Mouse (Mus musculus) heart, embryonic 12.5 days (tissue): ENCODE data around the gene Zdhhc11. TPM values are rescaled to one million over a fixed set of nuclear protein-coding genes. Genes with fewer than 3 reads are reported as not detected.
"Not testable (repeated sequence)": the region's sequence is repeated elsewhere in the genome, so short reads cannot be mapped to it uniquely, and the experiment has no call there.

Experiments used
- ATAC-seq: fragments of 200-750 bp; cut with Nextera tagmentation; 2 replicates; pipeline ENCODE4 v1.8.0; 2017; ENCODE audit warnings: moderate TSS enrichment, moderate library complexity; ENCODE audit not compliant: insufficient number of reproducible peaks, low FRiP score
- H3K27ac ChIP-seq: fragments of 300-500 bp; sonication (generic); 2 replicates; pipeline ENCODE4 v1.5.1; 2016; ENCODE audit warnings: mild to moderate bottlenecking, moderate library complexity; ENCODE audit not compliant: poor library complexity, severe bottlenecking
- H3K27me3 ChIP-seq: fragments of 300-500 bp; sonication (generic); replicated peaks from 2 replicates; pipeline ENCODE4 v1.6.1; 2016; ENCODE audit warnings: mild to moderate bottlenecking, moderate library complexity
- H3K36me3 ChIP-seq: fragments of 300-500 bp; sonication (generic); 2 replicates; pipeline ENCODE4 v1.6.1; 2016; ENCODE audit warnings: mild to moderate bottlenecking, moderate library complexity
- H3K4me1 ChIP-seq: fragments of 300-500 bp; sonication (generic); replicated peaks from 2 replicates; pipeline ENCODE4 v1.6.1; 2016; ENCODE audit warnings: mild to moderate bottlenecking
- H3K4me2 ChIP-seq: fragments of 300-500 bp; sonication (generic); 2 replicates; pipeline ENCODE4 v1.6.1; 2016; ENCODE audit warnings: mild to moderate bottlenecking, moderate library complexity
- H3K4me3 ChIP-seq: fragments of 300-500 bp; sonication (generic); 2 replicates; pipeline ENCODE4 v1.5.1; 2016; ENCODE audit warnings: mild to moderate bottlenecking
- H3K9ac ChIP-seq: fragments of 300-500 bp; sonication (generic); 2 replicates; pipeline ENCODE4 v1.6.1; 2016; ENCODE audit warnings: mild to moderate bottlenecking, moderate library complexity
- H3K9me3 ChIP-seq: fragments of 300-500 bp; sonication (generic); replicated peaks from 2 replicates; pipeline ENCODE4 v1.6.1; 2016; ENCODE audit warnings: mild to moderate bottlenecking, moderate library complexity
- WGBS: fragments of 180-500 bp; shearing (Covaris S2); methylation state at CpG from one replicate; pipeline ENCODE4 v1.1.7; 2016; 5-methylcytosine and 5-hydroxymethylcytosine counted together
- polyA plus RNA-seq: library from polyadenylated mRNA; unstranded; fragments of >200 nt; fragmentation: Nextera tagmentation; extraction: Ambion mirVana; gene quantifications from 2 replicates; pipeline ENCODE4 v1.2.1, GENCODE M21; 2016

The Zdhhc11 gene
- polyA plus RNA-seq, 1 experiment from 2014 or later = not detected

GRCm38 (mm10) chr13:73961177-73961576, 2.5 kb upstream of the Zdhhc11 start:
- H3K27me3 ChIP-seq = no peaks in the 10 kb centered on the region
- H3K4me2 ChIP-seq = no peak overlapping the region
- H3K4me3 ChIP-seq = no peak overlapping the region
- no peak for ATAC-seq
- H3K36me3 ChIP-seq = peaks cover 58% of the 10 kb centered on the region
- H3K4me1 ChIP-seq = no peaks in the 10 kb centered on the region
- no peak overlapping the region for H3K9ac ChIP-seq
- H3K9me3 ChIP-seq = no peaks in the 10 kb centered on the region
- 81% methylated on average over 4 of the region's 4 CpGs for WGBS
- H3K27ac ChIP-seq = no peak overlapping the region

- peak; percentile 91 for ATAC-seq
- no peaks in the 10 kb centered on the region for H3K27me3 ChIP-seq
- no peak overlapping the region for H3K9ac ChIP-seq
- H3K4me2 ChIP-seq = peak overlapping the region; percentile 53
- H3K9me3 ChIP-seq = no peaks in the 10 kb centered on the region
- H3K4me1 ChIP-seq = peaks cover 13% of the 10 kb centered on the region
- no peaks in the 10 kb centered on the region for H3K36me3 ChIP-seq
- 13% methylated on average over 12 of the region's 12 CpGs for WGBS
- H3K4me3 ChIP-seq = no peak overlapping the region
- H3K27ac ChIP-seq = peak overlapping the region; percentile 77
These were observed 7.1 kb downstream of the Zdhhc11 start for GRCm38 (mm10) chr13:73970545-73971448.

- Histone ChIP-seq H3K36me3 (no peaks in the 10 kb centered on the region), H3K9ac (no peak overlapping the region), H3K4me3 (no peak overlapping the region), H3K27me3 (no peaks in the 10 kb centered on the region), H3K4me1 (peaks cover 13% of the 10 kb centered on the region), H3K4me2 (no peak overlapping the region), H3K9me3 (no peaks in the 10 kb centered on the region), H3K27ac (no peak overlapping the region)
- ATAC-seq = no peak
- 86% methylated on average over 3 of the region's 3 CpGs for WGBS
These were observed 10.9 kb downstream of the Zdhhc11 start for GRCm38 (mm10) chr13:73974523-73974922.

GRCm38 (mm10) chr13:73976935-73977334, 13.3 kb downstream of the Zdhhc11 start:
- H3K4me1 ChIP-seq = no peaks in the 10 kb centered on the region
- no peak overlapping the region for H3K4me3 ChIP-seq
- H3K36me3 ChIP-seq = no peaks in the 10 kb centered on the region
- no peaks in the 10 kb centered on the region for H3K9me3 ChIP-seq
- H3K9ac ChIP-seq = no peak overlapping the region
- no peak overlapping the region for H3K4me2 ChIP-seq
- whole genome bisulfite sequencing = 78% methylated on average over 5 of the region's 5 CpGs
- no peaks in the 10 kb centered on the region for H3K27me3 ChIP-seq
- ATAC-seq = no peak
- H3K27ac ChIP-seq = no peak overlapping the region

- no peak for ATAC-seq
- no peak overlapping the region for H3K27ac ChIP-seq
- 83% methylated on average over 5 of the region's 5 CpGs for WGBS
- no peaks in the 10 kb centered on the region for H3K27me3 ChIP-seq
- H3K4me2 ChIP-seq = no peak overlapping the region
- no peaks in the 10 kb centered on the region for H3K36me3 ChIP-seq
- peaks cover 9% of the 10 kb centered on the region for H3K4me1 ChIP-seq
- H3K4me3 ChIP-seq = no peak overlapping the region
- no peak overlapping the region for H3K9ac ChIP-seq
- H3K9me3 ChIP-seq = no peaks in the 10 kb centered on the region
These were observed 26.7 kb downstream of the Zdhhc11 start for GRCm38 (mm10) chr13:73990325-73990724.

DNA sequence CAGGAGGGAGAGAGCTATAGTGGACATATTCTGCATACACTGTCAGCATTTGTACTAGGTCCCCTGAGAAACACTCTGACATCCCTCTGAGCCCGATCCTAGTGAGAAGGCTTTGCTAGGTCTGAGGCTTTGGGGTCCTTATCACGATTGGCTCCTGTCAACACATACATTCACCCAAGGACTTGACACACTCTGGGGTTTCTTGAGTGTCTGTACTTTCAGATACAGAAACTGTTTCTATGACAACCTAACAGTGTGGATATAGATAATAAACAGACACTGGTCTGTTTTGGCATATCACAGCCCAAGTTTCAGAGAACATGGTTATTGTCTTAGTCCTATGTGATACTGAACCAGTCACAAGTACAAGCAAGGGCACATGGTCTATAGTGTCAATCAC, 27.1 kb downstream of the Zdhhc11 start:
- Histone ChIP-seq H3K9ac (no peak overlapping the region), H3K36me3 (no peaks in the 10 kb centered on the region), H3K4me1 (peaks cover 9% of the 10 kb centered on the region), H3K27me3 (no peaks in the 10 kb centered on the region), H3K4me3 (no peak overlapping the region), H3K9me3 (no peaks in the 10 kb centered on the region), H3K27ac (no peak overlapping the region), H3K4me2 (no peak overlapping the region)
- ATAC-seq = peak; percentile 22; the same call in 1 of the 2 replicates
- 8% methylated on average over 2 of the region's 2 CpGs for WGBS

DNA sequence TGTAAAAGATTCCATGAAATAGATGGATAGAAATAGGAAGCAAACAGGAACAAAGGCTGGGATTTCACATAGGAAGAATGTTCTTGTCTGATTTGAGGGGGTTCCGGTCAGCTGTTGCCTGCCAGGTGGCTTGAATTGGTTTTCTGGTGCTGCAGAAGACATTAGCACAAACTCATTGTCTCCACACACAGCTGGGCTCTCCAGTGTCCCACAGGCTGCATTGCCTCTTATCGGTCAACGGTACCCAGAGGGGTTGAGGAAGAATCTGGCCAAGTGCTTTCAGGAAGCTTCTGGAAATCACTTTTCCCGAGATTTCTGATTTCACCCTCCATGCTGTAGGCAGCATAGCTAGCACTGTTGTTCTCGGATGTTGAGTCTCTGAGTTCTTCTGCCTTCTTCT, 27.6 kb downstream of the Zdhhc11 start:
- Histone ChIP-seq H3K27ac (no peak overlapping the region), H3K4me3 (no peak overlapping the region), H3K4me2 (no peak overlapping the region), H3K9ac (no peak overlapping the region), H3K36me3 (no peaks in the 10 kb centered on the region), H3K9me3 (no peaks in the 10 kb centered on the region), H3K27me3 (no peaks in the 10 kb centered on the region), H3K4me1 (peaks cover 9% of the 10 kb centered on the region)
- ATAC-seq = no peak
- 59% methylated on average over 5 of the region's 5 CpGs for WGBS

GRCm38 (mm10) chr13:73996456-73996855, 32.8 kb downstream of the Zdhhc11 start:
- ATAC-seq = no peak
- Histone ChIP-seq H3K4me3 (no peak overlapping the region), H3K36me3 (no peaks in the 10 kb centered on the region), H3K9me3 (no peaks in the 10 kb centered on the region), H3K4me1 (no peaks in the 10 kb centered on the region), H3K27me3 (no peaks in the 10 kb centered on the region), H3K4me2 (no peak overlapping the region), H3K9ac (no peak overlapping the region), H3K27ac (no peak overlapping the region)
- 83% methylated on average over 4 of the region's 4 CpGs for WGBS

- 0 out of 2 replicates have a peak, but pooled peaks cover 4% of the 10 kb centered on the region for H3K4me1 ChIP-seq
- no peaks in the 10 kb centered on the region for H3K36me3 ChIP-seq
- H3K27me3 ChIP-seq = no peaks in the 10 kb centered on the region
- no peak overlapping the region for H3K27ac ChIP-seq
- H3K9ac ChIP-seq = no peak overlapping the region
- no peak overlapping the region for H3K4me2 ChIP-seq
- no peaks in the 10 kb centered on the region for H3K9me3 ChIP-seq
- no peak overlapping the region for H3K4me3 ChIP-seq
- no peak for ATAC-seq
These were observed 36.9 kb downstream of the Zdhhc11 start for GRCm38 (mm10) chr13:74000519-74000918.

DNA sequence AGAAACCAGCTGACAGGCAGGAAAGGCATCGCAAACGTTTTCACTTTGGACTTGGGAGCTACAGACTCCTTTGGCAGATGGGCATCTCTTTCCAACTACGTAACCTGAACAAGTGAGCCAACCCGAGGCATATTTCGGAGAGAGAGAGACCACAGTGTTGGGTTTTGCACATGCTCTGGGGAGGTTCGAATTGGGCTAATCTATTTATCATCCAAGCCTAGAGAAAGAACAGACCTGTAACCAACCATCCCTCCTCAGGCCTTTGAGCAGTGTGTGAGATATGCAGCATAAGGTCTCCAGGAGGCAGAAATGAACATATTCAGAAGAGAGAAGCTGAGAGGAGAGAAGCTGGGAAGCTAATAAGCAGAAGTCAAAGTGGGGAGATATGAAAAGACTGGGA, 37.3 kb downstream of the Zdhhc11 start:
- Histone ChIP-seq H3K4me2 (no peak overlapping the region), H3K27ac (no peak overlapping the region), H3K36me3 (no peaks in the 10 kb centered on the region), H3K9ac (no peak overlapping the region), H3K4me3 (no peak overlapping the region), H3K9me3 (no peaks in the 10 kb centered on the region), H3K4me1 (0 out of 2 replicates have a peak, but pooled peaks cover 4% of the 10 kb centered on the region), H3K27me3 (no peaks in the 10 kb centered on the region)
- ATAC-seq = no peak
- WGBS = 74% methylated on average over 6 of the region's 6 CpGs

DNA sequence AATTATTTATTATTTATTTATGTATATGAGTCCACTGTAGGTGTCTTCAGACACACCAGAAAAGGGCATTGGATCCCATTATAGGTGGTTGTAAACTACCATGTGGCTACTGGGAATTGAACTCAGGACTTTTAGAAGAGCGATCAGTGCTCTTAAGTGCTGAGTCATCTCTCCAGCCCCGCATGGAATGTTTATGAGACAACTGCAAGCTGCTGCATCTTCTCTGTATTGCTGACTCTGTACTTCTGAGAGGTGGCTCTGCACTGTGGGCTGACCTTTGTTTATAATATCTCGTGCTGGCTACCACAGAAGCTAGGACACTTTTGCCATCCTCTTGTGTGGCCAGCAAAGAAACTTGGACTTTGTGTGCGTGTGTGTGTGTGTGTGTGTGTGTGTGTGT, 37.8 kb downstream of the Zdhhc11 start:
- no peaks in the 10 kb centered on the region for H3K9me3 ChIP-seq
- no peak overlapping the region for H3K9ac ChIP-seq
- 68% methylated on average over 4 of the region's 4 CpGs for WGBS
- no peak overlapping the region for H3K4me3 ChIP-seq
- H3K27me3 ChIP-seq = no peaks in the 10 kb centered on the region
- H3K4me2 ChIP-seq = no peak overlapping the region
- no peaks in the 10 kb centered on the region for H3K36me3 ChIP-seq
- H3K27ac ChIP-seq = no peak overlapping the region
- ATAC-seq = no peak
- H3K4me1 ChIP-seq = 0 out of 2 replicates have a peak, but pooled peaks cover 4% of the 10 kb centered on the region

GRCm38 (mm10) chr13:74006881-74007280, 43.2 kb downstream of the Zdhhc11 start:
- not testable (repeated sequence) for H3K27ac ChIP-seq, ATAC-seq, H3K9ac ChIP-seq, H3K9me3 ChIP-seq, H3K4me3 ChIP-seq, H3K4me2 ChIP-seq, H3K36me3 ChIP-seq
- Histone ChIP-seq H3K27me3 (peaks cover 11% of the 10 kb centered on the region), H3K4me1 (peaks cover 22% of the 10 kb centered on the region)
- 83% methylated on average over 4 of the region's 4 CpGs for WGBS
